Mouse (Mus musculus): ENCODE results near the gene Tat.

The Tat gene

DNA sequence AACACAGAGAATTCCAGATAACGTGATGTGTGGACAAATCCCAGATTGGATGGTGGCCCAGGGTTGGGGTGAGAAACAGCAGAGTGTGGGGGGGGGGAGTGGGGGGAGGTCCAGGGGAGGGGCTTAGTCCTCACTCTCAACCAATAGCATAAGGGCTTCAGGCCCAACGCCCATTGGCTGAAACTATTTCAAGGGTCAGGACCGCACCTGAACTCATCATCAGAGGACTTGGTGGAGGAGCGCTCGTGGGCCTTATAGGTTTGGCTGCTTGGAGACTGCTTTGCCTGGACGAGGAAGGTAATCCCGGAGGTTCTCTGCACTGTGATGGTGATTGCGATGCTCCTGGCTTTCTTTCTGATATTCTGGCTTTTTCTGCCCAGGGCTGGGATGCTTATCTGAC, at the start of gene Tat:
Gene Tat, plus strand, starts transcription at position 214 of the 400 bp plus-strand sequence.
- DNase-seq (ENCODE audit: low read depth, low spot score), result no peak

DNA sequence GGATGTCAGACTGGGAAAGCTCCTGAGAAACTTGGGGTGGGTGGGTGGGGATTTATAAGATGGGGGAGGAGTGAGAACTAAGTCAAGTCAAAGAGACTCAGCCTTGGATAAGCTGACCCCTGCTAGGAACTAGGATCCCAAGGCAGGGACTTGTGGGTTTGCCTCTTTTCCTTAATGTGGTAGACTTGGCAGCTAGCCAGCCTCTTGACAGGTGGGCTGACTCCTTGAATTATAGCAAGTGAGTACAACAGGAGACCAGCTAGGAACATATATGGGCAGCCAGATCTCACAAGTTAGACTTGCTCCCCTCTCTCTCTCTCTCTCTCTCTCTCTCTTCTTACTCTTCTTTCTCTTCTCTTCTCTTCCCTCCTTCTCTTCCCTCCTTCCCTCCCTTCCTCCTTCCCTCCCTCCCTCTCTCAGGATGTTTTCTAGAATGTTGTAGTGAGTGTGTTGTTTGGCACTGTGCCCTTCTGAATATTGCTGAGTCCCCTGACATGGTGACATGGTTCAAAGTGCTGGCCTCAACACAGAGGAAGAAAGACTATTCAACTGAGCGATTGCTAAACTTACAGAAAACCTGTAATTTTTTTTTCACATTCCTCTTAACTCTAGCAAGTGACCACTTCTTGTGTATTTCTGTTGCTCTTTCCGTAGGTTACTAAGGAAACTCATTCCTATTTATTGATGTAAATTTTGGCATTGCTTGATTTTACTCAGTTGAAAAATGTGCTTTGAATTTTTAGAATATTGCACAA, 48.5 kb upstream of the Tat start:
- no peak for DNase-seq (ENCODE audit: low read depth, low spot score)

GRCm38 (mm10) chr8:109945153-109945632, 45.0 kb upstream of the Tat start:
- no peak for DNase-seq (ENCODE audit: low read depth, low spot score)

DNA sequence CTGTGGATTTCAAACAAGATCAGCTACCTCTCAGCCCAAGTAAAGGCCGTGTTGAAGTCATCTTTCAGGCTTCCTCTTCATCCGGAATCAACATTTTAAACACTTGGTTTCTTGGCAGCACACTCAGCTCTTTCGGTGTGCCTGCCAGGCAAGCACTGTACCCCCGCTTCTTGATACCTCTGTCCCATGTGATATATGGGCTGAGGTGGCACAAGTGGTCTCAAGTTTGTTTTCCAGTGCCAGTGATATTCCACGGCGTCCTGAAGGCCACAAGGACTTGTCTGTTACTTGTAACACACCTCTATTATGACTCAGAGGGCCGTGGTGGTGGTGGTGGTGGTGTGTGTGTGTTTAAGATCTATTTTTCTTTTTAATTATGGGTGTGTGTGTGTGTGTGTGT, 44.5 kb upstream of the Tat start:
- no peak for DNase-seq (ENCODE audit: low read depth, low spot score)

DNA sequence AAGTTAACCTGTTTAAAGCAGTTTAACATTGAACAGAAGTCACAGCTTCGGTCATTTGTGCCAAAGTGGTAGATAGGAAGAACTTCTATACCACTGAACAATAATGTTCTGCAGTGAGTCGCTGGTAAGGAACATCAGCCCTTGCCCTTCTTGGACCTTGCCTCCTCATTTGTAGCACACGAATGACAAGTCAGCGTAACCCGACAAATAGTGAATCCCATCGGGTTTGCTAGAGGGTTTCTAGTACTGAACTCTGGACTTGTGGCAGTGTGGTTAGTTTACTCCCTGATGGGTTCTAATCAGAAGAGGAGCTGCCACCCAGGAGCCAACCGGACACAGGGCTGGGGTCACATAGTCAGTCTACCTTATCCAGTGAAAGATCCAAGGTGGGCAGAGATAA, 44.0 kb upstream of the Tat start:
- DNase-seq (ENCODE audit: low read depth, low spot score), result no peak

GRCm38 (mm10) chr8:109947447-109948284, 42.6 kb upstream of the Tat start:
- peak; percentile 14 for DNase-seq (ENCODE audit: low read depth, low spot score)

DNA sequence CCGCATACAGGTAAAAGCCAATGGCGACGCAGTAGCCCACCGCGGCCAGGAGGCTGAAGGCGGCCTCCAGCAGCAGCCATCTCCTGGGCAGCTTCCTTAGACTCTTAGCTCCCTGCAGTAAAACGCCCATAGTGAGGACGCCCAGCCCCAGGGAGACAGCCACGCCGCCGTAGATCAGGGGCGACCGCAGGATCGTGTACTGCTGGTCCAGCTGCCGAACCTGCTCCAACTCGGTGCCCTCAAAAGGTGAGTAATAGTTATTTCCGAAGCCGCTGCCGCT, 42.0 kb upstream of the Tat start:
- no peak for DNase-seq (ENCODE audit: low read depth, low spot score)

- no peak for DNase-seq (ENCODE audit: low read depth, low spot score)
Measured at GRCm38 (mm10) chr8:109952171-109952570, 38.1 kb upstream of the Tat start.

DNA sequence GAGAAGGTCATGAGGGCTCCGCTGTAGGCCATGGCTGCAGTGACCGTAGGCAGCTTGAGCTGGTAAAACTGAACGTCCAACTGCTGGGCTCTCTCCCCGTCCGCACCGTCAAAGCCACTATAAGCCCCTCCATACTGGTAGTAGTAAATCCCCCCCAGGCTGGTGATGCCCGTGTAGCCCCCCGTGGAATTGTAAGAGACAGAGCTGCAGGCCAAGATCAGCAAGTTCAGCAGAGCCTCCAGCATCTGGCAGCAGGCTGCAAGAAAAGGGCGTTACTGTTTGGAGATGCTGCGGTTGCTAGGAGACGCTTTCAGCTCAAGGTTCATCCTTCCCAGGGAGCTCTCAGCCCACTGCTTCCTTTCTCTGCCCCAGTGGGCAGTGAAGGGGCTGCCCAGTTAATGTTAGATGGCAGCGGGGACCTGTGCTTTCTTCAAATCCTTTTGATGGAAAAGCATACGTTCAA, 35.7 kb upstream of the Tat start:
- DNase-seq (ENCODE audit: low read depth, low spot score), result no peak

DNA sequence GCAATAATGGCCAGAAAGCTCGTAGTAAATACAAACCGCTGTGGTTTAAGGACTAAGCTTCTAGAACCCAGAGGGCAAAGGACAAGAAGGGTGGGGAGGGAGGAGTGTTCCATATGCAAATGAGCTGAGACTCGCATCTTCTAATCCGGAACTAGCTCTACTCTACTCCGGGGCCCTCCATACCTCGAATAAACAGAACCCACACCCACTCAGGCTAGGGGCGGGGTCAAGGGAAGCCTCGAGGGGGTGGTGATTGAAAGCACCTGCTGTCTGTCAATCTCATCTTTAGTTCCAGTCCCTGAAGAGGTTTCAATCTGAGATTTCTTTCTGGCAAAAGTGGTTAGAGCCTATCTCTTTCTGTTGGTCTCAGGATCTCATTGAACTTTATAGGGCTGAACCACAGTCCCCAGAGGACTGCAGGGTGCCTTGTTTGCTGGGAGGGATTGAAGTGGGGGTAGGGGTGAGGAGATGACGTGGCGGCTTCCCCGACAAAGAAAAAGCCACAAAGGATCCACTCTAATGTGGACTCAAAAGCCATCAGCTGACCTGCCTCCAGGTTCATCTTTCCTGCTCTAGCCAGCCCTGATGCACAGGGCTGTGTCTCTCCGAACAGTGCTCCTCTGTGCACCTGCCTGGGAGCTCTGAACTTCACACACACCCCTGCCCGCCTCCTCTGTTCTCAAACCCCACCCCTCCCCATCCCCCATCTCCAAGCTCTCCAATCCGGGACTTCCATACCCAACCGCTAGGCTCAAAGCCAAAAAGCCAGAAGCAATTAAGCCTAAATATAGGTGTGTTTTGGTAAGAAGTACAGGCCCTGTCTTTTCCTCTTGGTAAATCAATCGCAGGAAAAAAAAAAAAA, 32.8 kb upstream of the Tat start:
- peak; percentile 62 for DNase-seq (ENCODE audit: low read depth, low spot score)

DNA sequence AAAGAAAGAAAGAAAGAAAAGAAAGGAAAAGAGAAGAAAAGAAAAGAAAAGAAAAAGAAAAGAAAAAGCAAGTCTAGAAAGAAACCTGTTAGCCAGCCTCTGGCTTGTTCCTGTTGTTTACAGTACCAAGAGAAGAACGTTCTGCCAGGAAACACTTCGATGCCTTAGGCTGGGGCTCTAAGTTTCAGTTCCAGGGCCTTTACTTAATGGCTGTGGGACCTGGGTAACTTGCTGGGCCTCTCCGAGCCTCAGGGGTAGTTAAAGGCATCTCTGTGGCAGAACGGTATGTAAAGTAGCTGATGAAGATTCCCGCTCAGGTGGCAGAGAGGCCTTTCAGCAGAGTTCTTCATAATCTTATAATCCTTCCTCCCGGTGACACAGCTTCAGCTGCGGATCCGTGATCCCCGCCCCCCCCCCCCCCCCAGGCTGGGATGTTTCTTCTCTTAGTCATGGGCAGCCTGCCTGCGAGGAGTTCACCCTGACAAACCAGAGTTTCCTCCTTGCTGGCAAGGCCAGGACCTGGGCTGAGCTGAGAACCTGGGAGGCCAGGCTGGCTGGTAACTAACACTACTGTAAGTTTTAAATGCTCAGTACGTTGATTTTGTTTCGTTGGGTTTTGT, 32.1 kb upstream of the Tat start:
- DNase-seq (ENCODE audit: low read depth, low spot score), result no peak

GRCm38 (mm10) chr8:109959112-109959511, 31.1 kb upstream of the Tat start:
- no peak for DNase-seq (ENCODE audit: low read depth, low spot score)

DNA sequence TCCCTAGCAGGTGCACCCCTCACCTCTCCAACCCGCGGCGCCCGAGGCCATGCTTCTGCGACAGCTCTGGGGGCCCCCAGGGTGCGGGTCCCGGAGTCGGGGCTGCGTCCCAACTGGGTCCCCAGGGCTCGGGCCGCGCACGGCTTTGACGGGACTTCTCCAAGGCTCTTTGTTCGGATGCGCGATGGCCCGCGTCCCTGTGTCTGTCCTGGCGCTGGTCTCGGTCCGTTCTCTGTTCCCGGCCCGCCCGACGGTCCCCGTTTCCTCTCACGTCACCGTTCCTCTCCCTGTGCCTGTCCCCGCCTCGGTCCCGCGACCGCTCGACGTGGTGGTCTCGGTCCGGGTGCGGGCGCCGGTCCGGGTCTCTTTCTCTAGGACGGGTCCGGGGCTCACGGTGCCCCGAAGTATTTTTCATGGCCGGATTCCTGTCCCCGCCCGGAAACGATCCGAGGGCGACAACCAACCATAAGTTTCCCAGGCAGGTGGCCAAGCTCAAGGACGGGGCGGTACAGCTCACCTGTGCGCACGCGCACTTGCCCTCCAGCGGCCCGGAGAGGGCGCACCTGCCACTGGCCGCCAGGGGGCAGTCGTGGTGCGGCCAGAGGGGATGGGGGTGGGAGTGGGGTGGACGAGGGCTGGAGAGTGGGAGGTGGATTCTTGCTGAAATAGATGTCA, 28.4 kb upstream of the Tat start, which contains the start of gene Marveld3:
Gene Marveld3, minus strand, starts transcription at position 511 of the 675 bp plus-strand sequence.
- DNase-seq (ENCODE audit: low read depth, low spot score), result peak; percentile 46

GRCm38 (mm10) chr8:109962896-109963295, 27.3 kb upstream of the Tat start:
- no peak for DNase-seq (ENCODE audit: low read depth, low spot score)

DNA sequence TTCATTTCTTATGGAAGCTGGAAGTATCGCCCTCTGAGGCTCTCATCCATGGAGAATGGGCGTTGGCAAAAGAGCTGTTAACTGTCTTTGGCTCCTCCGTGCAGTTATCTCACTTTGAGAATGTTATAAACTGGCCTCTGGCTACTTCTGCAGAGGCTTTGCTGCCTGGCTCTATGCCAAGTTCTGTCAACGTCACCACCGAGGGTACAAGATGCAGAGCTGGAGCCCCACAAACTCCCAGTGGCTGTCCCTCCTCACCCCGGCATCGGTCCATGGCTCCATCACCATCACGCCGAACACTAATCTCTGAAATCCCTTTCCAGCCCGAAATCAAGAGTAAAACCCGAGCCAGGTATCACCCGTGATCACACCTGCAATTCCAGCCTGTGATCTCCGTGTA, 26.8 kb upstream of the Tat start:
- no peak for DNase-seq (ENCODE audit: low read depth, low spot score)

DNA sequence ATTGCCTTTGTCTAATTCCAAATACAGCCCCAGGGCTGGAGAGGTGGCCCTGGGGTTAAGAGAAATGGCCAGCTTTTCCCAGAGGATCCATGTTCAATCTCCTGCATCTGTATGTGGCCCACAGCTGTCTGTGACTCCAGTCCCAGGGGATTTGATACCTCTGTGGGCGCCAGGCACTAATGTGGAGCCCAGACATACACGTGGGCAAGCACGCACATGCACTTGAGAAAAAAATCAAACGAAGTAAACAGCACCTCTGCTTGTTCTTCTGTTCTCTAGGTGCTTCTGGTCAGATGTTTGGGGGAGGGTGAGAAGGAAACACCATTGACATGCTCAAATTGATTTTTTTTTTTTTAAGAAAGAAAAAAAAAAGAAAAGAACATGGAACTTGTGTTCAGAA, 26.1 kb upstream of the Tat start:
- no peak for DNase-seq (ENCODE audit: low read depth, low spot score)

DNA sequence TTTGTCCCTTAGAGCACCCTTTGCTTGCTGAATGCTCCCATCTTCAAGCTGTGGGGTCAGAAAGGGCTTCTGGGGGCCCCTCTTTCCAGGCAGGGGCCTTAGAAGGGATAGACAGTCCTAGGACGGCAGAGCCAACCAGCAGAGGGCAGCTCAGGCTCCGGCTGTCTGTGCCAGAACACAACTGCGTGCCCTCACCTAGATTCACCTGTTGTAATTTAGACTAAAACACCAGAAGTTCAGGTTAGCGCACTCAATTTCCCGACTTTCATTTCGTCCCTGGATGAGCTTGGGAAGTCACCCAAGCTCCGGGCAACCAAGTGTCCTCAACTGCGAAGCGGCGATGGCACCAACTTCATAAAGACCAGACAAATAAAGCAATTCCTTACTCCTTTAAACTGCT, 21.4 kb upstream of the Tat start:
- no peak for DNase-seq (ENCODE audit: low read depth, low spot score)

DNA sequence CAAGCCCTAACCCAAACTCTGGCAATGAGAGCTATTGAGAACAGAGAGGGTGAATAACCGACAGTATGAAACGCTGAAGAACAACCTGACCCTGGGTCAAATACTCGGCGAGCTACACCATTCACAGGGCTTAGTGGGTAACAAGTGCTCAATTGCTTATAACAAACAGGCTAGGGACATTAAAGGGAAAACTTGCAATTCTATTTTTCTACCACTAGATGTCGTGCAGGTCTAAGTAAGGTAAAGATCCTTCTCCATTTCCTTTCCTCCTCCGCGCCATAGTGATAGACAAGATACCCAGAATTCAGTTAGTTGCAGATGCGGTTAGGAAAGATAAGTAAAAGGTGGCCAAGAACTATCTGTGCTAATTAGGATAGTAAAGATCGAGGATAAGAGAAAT, 19.9 kb upstream of the Tat start:
- peak; percentile 35 for DNase-seq (ENCODE audit: low read depth, low spot score)

GRCm38 (mm10) chr8:109972901-109973300, 17.3 kb upstream of the Tat start:
- no peak for DNase-seq (ENCODE audit: low read depth, low spot score)

DNA sequence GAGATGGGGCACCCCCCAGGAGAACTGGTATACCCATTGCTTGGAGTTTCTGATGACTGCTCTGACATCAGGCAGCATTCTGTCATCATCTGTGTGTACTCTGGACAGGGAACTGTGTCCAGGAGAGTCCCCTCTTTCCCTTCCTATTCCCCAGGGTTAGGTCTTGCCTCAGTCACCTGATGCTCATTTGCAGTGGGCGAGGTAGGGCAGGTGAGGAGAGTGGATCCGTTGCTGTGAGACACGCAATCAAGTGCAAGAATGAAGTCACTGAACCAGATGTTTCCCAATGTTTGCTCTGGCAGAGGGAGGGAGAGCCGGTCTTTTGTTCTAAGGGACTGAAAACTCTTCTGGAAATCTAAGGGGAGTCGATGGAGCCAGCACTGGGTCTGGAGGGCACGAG, 10.9 kb upstream of the Tat start:
- DNase-seq (ENCODE audit: low read depth, low spot score), result no peak

Measured in CD4-positive helper T cell, adult 2 months (primary cell).